Mouse (Mus musculus) small intestine, adult 2 months (tissue): Measurements from ENCODE around the gene Zfp426.

ENCODE experiments used
- CTCF ChIP-seq: fragments of 200-500 bp; IDR thresholded peaks from 2 replicates; pipeline ENCODE4 v1.5.1; 2012; ENCODE audit warnings: low read depth, mild to moderate bottlenecking, control low read depth, inconsistent platforms, low read length, moderate library complexity, mixed read lengths; ENCODE audit not compliant: insufficient replicate concordance, insufficient read length; ENCODE audit errors: extremely low read depth
- POLR2A ChIP-seq: fragments of 200-500 bp; IDR thresholded peaks from 2 replicates; pipeline ENCODE4 v1.6.1; 2012; ENCODE audit warnings: low read depth, mild to moderate bottlenecking, control low read depth, inconsistent platforms, low read length, moderate library complexity

GRCm38 (mm10) chr9:20514016-20514415, 21.5 kb upstream of the Zfp426 start:
- no peak for TF ChIP-seq CTCF
- no peak for TF ChIP-seq POLR2A
